Mouse (Mus musculus) liver, postnatal 0 days (tissue): ENCODE data around the gene Fgf14.

ENCODE experiments used
- CTCF ChIP-seq: sonication (generic); IDR thresholded peaks from 2 replicates; pipeline ENCODE4 v1.5.1; 2016; ENCODE audit warnings: antibody characterized with exemption, low read depth
- EP300 ChIP-seq: IDR thresholded peaks from 2 replicates; pipeline ENCODE4 v1.6.1; 2016; ENCODE audit warnings: antibody characterized with exemption, low read depth, mild to moderate bottlenecking

GRCm38 (mm10) chr14:124444831-124445230 lies 232.1 kb downstream of the Fgf14 start:
- TF ChIP-seq CTCF (no peak), EP300 (no peak)
